Mouse (Mus musculus): Measurements from ENCODE around the gene Sirt4.

The Sirt4 gene

GRCm38 (mm10) chr5:115490638-115491000 lies 6.1 kb upstream of the Sirt4 start:
- DNase-seq: no peak

- DNase-seq: peak; percentile 78
These were observed 5.4 kb upstream of the Sirt4 start for GRCm38 (mm10) chr5:115489699-115490637.

- DNase-seq: peak; percentile 69
These were observed 4.5 kb upstream of the Sirt4 start for GRCm38 (mm10) chr5:115488841-115489698.

DNA sequence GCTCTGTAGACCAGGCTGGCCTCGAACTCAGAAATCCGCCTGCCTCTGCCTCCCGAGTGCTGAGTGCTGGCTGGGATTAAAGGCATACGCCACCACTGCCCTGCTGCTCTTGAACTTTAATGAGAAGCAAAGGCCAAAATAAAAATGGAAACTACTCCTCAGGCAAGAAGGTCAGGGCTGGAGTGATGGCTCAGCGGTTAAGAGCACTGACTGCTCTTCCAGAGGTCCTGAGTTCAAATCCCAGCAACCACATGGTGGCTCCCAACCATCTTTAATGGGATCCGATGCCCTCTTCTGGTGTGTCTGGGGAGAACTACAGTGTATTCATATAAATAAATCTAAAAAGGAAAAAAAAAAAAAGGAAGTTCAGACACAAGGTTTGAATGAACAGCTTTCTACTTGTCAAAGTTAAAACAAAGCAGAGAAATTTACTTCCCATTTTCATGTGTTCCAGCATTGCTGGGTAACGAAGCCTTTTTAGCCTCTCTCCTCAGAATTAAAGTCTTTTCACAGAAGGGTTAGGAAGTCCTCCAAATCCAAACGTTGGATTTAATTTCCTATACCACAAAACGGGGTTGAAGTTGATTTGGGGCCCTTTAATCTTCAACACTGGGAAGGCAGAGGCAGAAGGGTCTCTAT lies 3.5 kb upstream of the Sirt4 start:
- DNase-seq: no peak

- no peak for DNase-seq
These were observed 2.8 kb upstream of the Sirt4 start for GRCm38 (mm10) chr5:115487353-115487752.

DNA sequence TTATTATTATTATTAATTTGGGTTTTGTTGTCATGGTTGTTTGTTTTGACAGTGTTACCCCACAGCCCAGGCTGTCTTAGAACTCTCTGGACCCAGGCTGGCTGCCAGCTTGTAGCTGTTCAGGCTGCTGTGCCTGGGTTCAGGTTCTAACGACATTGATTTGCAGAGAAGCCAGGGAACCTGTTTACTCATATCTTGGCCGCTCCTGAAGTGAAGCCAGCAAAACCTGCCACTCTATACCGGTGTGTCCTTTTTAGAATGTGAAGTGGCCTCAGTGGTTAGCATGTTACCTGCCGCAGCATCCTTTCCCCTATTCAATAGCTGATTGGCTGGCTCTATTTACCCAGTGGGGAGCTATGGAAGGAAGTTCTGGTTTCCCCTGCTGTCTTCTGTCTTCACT lies 2.2 kb upstream of the Sirt4 start:
- DNase-seq: no peak

GRCm38 (mm10) chr5:115485489-115486205 lies 1.1 kb upstream of the Sirt4 start:
- DNase-seq: no peak

GRCm38 (mm10) chr5:115484996-115485395 lies 471 bp upstream of the Sirt4 start:
- no peak for DNase-seq

DNA sequence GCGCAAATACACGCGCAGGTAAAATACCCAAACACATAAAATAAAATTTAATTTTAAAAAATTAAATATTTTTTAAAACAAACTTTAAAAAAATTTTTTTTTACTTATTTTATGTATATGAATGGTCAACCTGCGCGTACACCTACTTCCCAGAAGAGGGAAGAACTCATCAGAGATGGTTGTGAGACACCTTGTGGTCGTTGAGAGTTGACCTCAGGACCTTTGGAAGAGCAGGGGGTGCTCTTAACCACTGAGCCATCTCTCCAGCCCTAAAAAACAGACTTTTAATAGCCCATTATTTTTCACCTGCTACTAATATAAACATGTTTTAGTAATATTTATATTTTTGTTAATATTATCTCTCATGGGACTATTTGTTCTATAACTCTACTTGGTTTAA lies 1.1 kb downstream of the Sirt4 start:
- no peak for DNase-seq

DNA sequence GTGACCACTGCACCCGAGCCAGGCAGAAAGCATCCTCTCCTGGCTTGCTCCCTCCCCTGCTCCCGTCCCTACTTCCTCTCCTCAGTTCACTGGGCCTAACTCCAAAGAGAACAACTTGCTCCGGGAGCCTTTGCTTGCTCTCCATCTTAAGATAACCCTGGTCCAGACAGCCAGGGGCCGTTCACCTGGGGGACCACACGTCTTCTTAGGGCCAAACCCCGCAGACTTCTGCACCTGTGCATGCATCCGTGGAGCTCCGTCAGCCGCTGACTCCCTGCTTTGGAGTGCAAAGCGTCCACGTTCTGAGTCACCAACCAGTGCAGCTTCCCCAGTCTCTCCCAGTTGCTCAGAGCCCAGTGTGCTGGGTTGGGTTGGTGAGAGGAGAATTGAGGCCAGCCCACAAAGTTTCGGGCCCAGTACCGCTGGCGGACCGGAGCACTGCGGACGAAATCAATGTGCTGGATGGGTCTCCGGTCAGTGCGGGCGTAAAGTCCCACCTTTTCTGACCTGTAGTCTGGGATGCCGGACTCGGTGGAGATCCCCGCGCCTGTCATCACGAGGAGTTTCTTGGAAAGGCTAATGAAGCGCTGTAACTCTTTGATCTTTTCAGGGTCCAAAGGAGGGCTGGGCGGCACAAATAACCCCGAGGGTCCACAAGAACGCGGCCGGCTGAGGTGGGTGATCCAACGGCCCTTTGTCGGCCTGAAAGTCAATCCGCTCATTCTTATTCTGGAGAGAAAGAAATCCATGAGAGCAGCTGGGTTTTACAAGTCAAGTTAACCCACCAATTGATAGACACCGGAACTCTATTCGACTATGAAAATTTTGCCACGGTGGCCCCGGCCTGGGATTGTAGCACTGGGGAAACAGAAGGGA lies 1.9 kb downstream of the Sirt4 start:
- DNase-seq: no peak

DNA sequence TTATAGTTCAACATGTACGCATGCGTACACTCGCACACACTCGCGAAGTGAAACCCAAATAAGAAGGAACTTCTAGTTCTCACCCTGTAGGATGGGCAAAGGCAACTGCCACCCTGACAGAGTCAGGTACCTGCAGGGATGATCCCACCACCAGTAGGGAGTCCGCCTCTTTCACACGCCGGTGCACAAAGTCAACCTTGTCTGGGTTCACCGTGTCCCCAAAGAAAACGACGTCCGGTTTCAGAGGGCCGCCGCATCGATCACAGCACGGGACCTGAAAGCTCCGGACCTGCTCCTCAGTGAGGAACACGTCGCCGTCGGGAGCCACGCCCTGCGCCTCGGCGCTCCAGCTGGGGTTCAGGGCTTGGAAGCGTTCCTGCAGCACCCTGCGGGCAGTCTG lies 4.4 kb downstream of the Sirt4 start:
- no peak for DNase-seq

DNA sequence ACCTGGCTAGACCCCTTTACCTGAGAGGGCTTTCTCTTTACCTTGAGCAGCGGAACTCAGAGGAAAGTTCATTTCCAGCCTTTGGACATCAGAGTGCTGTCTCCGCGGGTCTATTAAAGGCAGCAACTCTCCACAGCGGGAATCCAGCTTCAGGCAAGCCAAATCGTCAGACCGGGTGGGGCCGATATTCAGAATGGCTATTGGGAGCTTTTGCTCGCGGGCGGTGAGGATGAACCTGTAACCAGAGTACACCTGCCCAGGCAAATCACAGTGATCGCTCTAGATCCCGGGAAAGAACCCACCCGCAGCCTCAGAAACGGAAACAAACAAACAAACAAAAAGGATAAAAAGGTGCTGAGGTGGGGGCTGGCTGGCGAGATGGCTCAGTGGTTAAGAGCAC lies 5.0 kb downstream of the Sirt4 start:
- no peak for DNase-seq

DNA sequence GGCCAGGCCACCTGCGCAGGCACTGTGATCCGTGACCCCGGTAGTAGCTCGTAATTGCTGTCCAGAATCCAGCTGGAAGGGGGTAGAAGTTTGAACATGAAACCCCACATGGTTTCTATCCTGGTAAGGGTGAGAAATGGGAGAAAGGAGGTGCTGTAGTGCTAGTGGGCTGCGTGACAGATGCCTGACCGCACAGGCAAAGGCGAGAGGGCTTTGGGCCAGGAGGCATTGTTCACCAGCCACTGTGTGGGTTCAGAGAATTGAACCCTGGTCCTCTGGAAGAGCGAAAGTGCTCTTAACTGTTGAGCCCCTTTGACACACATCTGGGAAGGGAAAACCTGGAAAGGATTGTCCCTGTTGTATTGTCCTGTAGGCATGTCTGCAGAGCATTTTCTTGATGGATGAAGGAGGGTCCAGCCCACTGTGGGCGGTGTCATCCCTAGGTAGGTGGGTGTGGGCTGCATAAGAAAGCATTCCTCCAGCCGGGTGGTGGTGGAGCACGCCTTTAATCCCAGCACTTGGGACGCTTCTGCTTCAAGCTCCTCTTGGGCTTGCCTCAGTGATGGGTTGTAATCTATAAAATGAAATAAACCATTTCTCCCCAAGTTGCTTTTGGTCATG lies 8.3 kb downstream of the Sirt4 start:
- DNase-seq: no peak

DNA sequence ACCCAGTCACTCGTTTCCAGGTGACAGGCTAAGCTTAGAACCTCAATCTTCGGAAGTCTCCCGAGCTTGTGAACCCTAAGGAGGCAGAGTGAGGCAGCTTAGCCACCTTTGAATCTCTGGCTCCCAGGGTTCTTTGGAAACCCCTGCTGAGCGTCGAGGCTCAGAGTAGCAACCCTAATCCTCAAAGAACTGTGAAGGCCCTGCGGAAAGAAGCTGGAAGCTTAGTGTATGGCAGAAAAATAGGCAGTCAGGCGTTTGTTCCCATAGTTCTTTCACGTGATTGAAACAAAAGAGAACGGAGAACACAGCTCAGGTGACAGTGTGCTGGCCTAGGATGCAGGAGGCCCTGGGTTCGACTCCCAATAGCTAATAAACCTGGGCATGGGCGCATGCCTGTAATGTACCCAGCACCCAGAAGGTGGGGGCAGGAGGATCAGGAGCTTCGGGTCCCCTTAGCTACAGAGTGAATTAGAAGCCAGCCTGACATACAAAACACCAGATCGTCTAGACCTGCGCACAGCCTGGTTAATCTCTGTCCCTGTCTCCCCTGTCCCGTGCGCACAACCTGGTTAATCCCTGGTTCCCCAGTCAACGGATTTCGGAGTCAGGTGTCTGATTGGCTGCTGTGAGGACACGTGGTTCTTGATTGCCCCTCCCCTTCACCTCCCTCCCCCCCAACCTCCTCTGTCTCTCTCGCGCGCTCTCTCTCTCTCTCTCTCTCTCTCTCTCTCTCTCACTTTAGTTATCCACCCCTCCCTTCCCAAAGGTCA lies 9.0 kb downstream of the Sirt4 start:
- DNase-seq: peak; percentile 36

- no peak for DNase-seq
These were observed 10.2 kb downstream of the Sirt4 start for GRCm38 (mm10) chr5:115474174-115474828.

- DNase-seq: no peak
These were observed 11.3 kb downstream of the Sirt4 start for GRCm38 (mm10) chr5:115473191-115473590.

DNA sequence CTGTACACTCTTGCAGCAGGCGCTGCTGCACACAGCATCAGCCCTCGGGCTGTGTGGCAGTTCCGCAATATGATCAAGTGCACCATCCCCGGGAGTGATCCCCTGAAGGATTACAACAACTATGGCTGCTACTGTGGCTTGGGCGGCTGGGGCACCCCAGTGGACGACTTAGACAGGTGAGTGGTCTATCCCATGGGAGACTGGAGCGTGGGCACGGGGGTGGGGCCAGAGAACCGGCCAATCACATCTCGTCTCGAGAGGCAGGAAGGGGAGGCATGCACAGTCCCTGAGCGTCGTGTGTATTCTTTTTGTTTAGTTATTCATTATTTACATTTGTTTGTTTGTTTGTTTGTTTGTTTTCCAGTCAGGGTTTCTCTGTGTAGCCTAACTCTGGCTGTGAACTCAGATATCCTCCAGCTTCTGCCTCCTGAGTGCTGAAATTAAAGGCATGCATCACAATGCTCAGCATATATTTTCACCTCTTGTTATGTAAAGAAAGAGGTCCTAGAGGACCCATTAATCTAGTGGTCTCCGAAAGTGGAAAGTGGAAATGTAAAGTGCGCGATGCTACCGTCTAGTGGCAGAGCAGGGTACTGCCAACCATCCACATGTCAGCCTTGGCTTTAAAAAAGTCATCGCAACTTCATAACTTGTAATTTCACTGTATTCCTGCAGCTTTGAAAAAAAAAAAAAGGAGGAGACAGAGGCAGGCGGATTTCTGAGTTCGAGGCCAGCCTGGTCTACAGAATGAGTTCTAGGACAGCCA lies 13.6 kb downstream of the Sirt4 start:
- peak; percentile 47 for DNase-seq

- no peak for DNase-seq
These were observed 14.7 kb downstream of the Sirt4 start for GRCm38 (mm10) chr5:115469791-115470190.

Data from right cerebral cortex, postnatal 14 days (tissue).